18 mouse cellular contexts compared by ENCODE assay signal in the genomic region with DNA sequence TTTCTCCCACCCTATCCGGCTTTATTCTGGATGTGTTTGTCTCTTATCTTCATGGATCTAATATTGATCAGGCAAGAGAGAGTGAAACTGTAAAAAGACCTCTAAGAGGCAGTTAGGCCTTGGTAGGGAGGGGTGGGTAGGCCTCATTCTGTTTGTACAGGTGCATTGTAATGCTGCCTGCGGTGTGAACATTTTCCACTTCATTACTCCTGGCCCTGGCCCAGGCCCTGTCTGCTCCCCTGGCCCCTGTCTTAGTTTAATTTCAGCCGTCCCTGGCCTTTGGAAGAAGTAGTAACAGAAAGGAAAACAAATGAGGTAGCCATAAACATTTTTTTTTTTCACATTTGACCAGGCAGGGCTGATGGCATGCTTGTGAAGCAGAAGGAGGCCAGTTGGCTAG.
DNase-seq lines count a peak whose midpoint lies in the region; ATAC-seq and TF ChIP-seq lines count a peak whose summit lies in the region.
"Had no signal": no experiment of that assay in that cellular context is flagged by ENCODE, and none has a peak within 500 bp of the region (broad histone marks: within the 10 kb centered on the region; RNA-seq: fewer than 3 reads in every experiment).

No protein-coding gene starts in this region.

- H3K27ac ChIP-seq in intestine, embryonic 14.5 days (ENCODE audit: low read depth), result no peak overlapping the region
- H3K27ac ChIP-seq in kidney, embryonic 15.5 days, result peak overlapping the region; percentile 51; the same call in 1 of the 2 replicates
- H3K27ac ChIP-seq: forebrain, embryonic 10.5 days; heart, embryonic 13.5 days; hindbrain, embryonic 14.5 days; left cerebral cortex, adult 2 months; midbrain, embryonic 15.5 days; neural tube, embryonic 13.5 days had no signal

- H3K4me1 ChIP-seq in lung, adult 2 months (ENCODE audit: control insufficient read depth, insufficient read depth, low read length), result no peaks in the 10 kb centered on the region; the same call in 1 of the 2 replicates
- no peaks in the 10 kb centered on the region for H3K4me1 ChIP-seq in intestine, embryonic 14.5 days (replicated peaks; ENCODE audit: control insufficient read depth, insufficient read depth, low read length)
- peaks cover 34% of the 10 kb centered on the region for H3K4me1 ChIP-seq in kidney, embryonic 15.5 days

- no peaks in the 10 kb centered on the region for H3K36me3 ChIP-seq in intestine, embryonic 14.5 days (ENCODE audit: control insufficient read depth, insufficient read depth, low read length)
- H3K36me3 ChIP-seq in kidney, embryonic 15.5 days, result no peaks in the 10 kb centered on the region
- H3K36me3 ChIP-seq: forebrain, embryonic 10.5 days; heart, embryonic 13.5 days; midbrain, embryonic 15.5 days; neural tube, embryonic 13.5 days had no signal

- H3K9me3 ChIP-seq in intestine, embryonic 14.5 days (ENCODE audit: control insufficient read depth, low read length), result no peaks in the 10 kb centered on the region
- H3K9me3 ChIP-seq in kidney, embryonic 15.5 days (replicated peaks), result no peaks in the 10 kb centered on the region
- H3K9me3 ChIP-seq: forebrain, embryonic 10.5 days; heart, embryonic 13.5 days; midbrain, embryonic 15.5 days; neural tube, embryonic 13.5 days had no signal

- TF ChIP-seq CTCF in lung, adult 2 months (IDR thresholded peaks at IDR 0.05; ENCODE audit: insufficient read depth, low read length), result no peak

- no peak overlapping the region for H3K9ac ChIP-seq in intestine, embryonic 14.5 days (ENCODE audit: low read length)
- no peak overlapping the region for H3K9ac ChIP-seq in kidney, embryonic 15.5 days
- H3K9ac ChIP-seq: heart, embryonic 13.5 days; hindbrain, embryonic 14.5 days; midbrain, embryonic 15.5 days; neural tube, embryonic 13.5 days had no signal

- H3K27me3 ChIP-seq in intestine, embryonic 14.5 days (replicated peaks; ENCODE audit: control insufficient read depth, insufficient read depth, low read length), result no peaks in the 10 kb centered on the region
- no peaks in the 10 kb centered on the region for H3K27me3 ChIP-seq in kidney, embryonic 15.5 days
- H3K27me3 ChIP-seq: midbrain, embryonic 15.5 days had no signal

- H3K4me3 ChIP-seq in lung, adult 2 months (replicated peaks; ENCODE audit: extremely low read depth, low read depth, low read length), result no peak overlapping the region
- no peak overlapping the region for H3K4me3 ChIP-seq in intestine, embryonic 14.5 days (ENCODE audit: low read depth, low read length)
- no peak overlapping the region for H3K4me3 ChIP-seq in kidney, embryonic 15.5 days (replicated peaks)
- H3K4me3 ChIP-seq: forebrain, embryonic 10.5 days; heart, embryonic 13.5 days; left cerebral cortex, adult 2 months; midbrain, embryonic 15.5 days; neural tube, embryonic 13.5 days had no signal

- ATAC-seq in intestine, embryonic 14.5 days (replicated peaks; ENCODE audit: low FRiP score, low TSS enrichment, low read depth), result peak; percentile 74; the same call in 1 of the 2 replicates
- ATAC-seq in kidney, embryonic 15.5 days (replicated peaks; ENCODE audit: low FRiP score), result peak; percentile 86

- TF ChIP-seq POLR2A in lung, adult 2 months (IDR thresholded peaks at IDR 0.05; ENCODE audit: borderline replicate concordance, extremely low read depth, low read depth, low read length), result no peak

- WGBS in lung, adult 2 months, result 30% methylated on average over 3 of the region's 3 CpGs
- 28% methylated on average over 3 of the region's 3 CpGs for WGBS in intestine, embryonic 14.5 days
- 10% methylated on average over 3 of the region's 3 CpGs for WGBS in kidney, embryonic 15.5 days

- intact Hi-C loops in gastrocnemius, postnatal 14 days (cut with DNase I; ENCODE audit: low total_unique reads), result no loop called here

- no peak overlapping the region for H3K4me2 ChIP-seq in intestine, embryonic 14.5 days (ENCODE audit: low read length)
- no peak overlapping the region for H3K4me2 ChIP-seq in kidney, embryonic 15.5 days
- H3K4me2 ChIP-seq: heart, embryonic 13.5 days; hindbrain, embryonic 14.5 days; midbrain, embryonic 15.5 days; neural tube, embryonic 13.5 days had no signal

- peak; percentile 38 to 49 for DNase-seq in lung, adult 18-20 months
- DNase-seq in lung, adult 2 months, result no peak
- DNase-seq in intestine, embryonic 14.5 days (ENCODE audit: low spot score), result peak; percentile 51
- DNase-seq in mesoderm, embryonic 11.5 days (ENCODE audit: low read depth, low spot score), result peak; percentile 39
- no peak for DNase-seq in gastrocnemius, postnatal 14 days
- DNase-seq in frontal cortex, postnatal 25 days (ENCODE audit: low spot score in 2 of 2), result no peak
- DNase-seq in ovary, postnatal 10 days (ENCODE audit: low spot score), result no peak
- DNase-seq: adrenal gland, postnatal 10 days; cerebellum, adult 11 months; gastrocnemius, postnatal 10 days; thymus, postnatal 36 days had no signal

Comparison
In these comparisons a context has a peak if more than half of its experiments do, and no peak if none do; other contexts are left out.
1. DNase-seq: peak in lung, adult 18-20 months (2 of 2), intestine, embryonic 14.5 days (single experiment) and mesoderm, embryonic 11.5 days (single experiment); none in lung, adult 2 months (single experiment), gastrocnemius, postnatal 14 days (single experiment), frontal cortex, postnatal 25 days (0 of 2) and ovary, postnatal 10 days (single experiment).